Mouse (Mus musculus): Measurements from ENCODE around the gene Ttc16. TPM values are rescaled to one million over a fixed set of nuclear protein-coding genes. Genes with fewer than 3 reads are reported as not detected.
A peak's percentile ranks its signal among the peaks of the same experiment; 100 is the strongest.

The Ttc16 gene
- polyA plus RNA-seq, 1 experiment from 2014 or later: 0.46 TPM

- Histone ChIP-seq H3K4me2 (no peak overlapping the region), H3K36me3 (replicated peaks) (peaks cover 43% of the 10 kb centered on the region), H3K4me3 (replicated peaks) (no peak overlapping the region), H3K4me1 (peaks cover 26% of the 10 kb centered on the region), H3K9ac (0 out of 2 replicates have a peak overlapping the region, but pooled peaks have one; percentile 12), H3K27ac (no peak overlapping the region), H3K27me3 (no peaks in the 10 kb centered on the region), H3K9me3 (no peaks in the 10 kb centered on the region)
- 71% methylated on average over 10 of the region's 10 CpGs for WGBS
- ATAC-seq (ENCODE audit: low FRiP score): no peak
Observed at GRCm38 (mm10) chr2:32752181-32752580, 23.3 kb downstream of the Ttc16 start.

- H3K36me3 ChIP-seq (replicated peaks): peaks cover 49% of the 10 kb centered on the region
- H3K4me1 ChIP-seq: peaks cover 26% of the 10 kb centered on the region
- peak overlapping the region; percentile 48; the same call in 1 of the 2 replicates for H3K9ac ChIP-seq
- H3K9me3 ChIP-seq: no peaks in the 10 kb centered on the region
- peak overlapping the region; percentile 74 for H3K27ac ChIP-seq
- H3K4me2 ChIP-seq: peak overlapping the region; percentile 57
- no peak for ATAC-seq (ENCODE audit: low FRiP score)
- 22% methylated on average over 10 of the region's 10 CpGs for WGBS
- H3K4me3 ChIP-seq (replicated peaks): peak overlapping the region; percentile 32
- no peaks in the 10 kb centered on the region for H3K27me3 ChIP-seq
Observed at GRCm38 (mm10) chr2:32751665-32752033, 23.8 kb downstream of the Ttc16 start.

GRCm38 (mm10) chr2:32750887-32751664, 24.4 kb downstream of the Ttc16 start:
- peaks cover 26% of the 10 kb centered on the region for H3K4me1 ChIP-seq
- ATAC-seq (ENCODE audit: low FRiP score): peak; percentile 86
- H3K9me3 ChIP-seq: no peaks in the 10 kb centered on the region
- H3K4me2 ChIP-seq: peak overlapping the region; percentile 57
- H3K4me3 ChIP-seq (replicated peaks): peak overlapping the region; percentile 32
- peak overlapping the region; percentile 48; the same call in 1 of the 2 replicates for H3K9ac ChIP-seq
- H3K27ac ChIP-seq: peak overlapping the region; percentile 74
- H3K36me3 ChIP-seq (replicated peaks): peaks cover 54% of the 10 kb centered on the region
- WGBS: 5% methylated on average over 31 of the region's 31 CpGs
- H3K27me3 ChIP-seq: no peaks in the 10 kb centered on the region

GRCm38 (mm10) chr2:32750199-32750598, 25.2 kb downstream of the Ttc16 start:
- Histone ChIP-seq H3K4me2 (no peak overlapping the region), H3K9me3 (no peaks in the 10 kb centered on the region), H3K4me3 (replicated peaks) (no peak overlapping the region), H3K4me1 (peaks cover 26% of the 10 kb centered on the region), H3K27me3 (no peaks in the 10 kb centered on the region), H3K9ac (no peak overlapping the region), H3K27ac (peak overlapping the region; percentile 74), H3K36me3 (replicated peaks) (peaks cover 63% of the 10 kb centered on the region)
- 74% methylated on average over 7 of the region's 7 CpGs for WGBS
- ATAC-seq (ENCODE audit: low FRiP score): no peak

GRCm38 (mm10) chr2:32749082-32749481, 26.4 kb downstream of the Ttc16 start:
- H3K27ac ChIP-seq: no peak overlapping the region
- ATAC-seq (ENCODE audit: low FRiP score): no peak
- whole genome bisulfite sequencing: 89% methylated on average over 16 of the region's 16 CpGs

GRCm38 (mm10) chr2:32744272-32744982, 31.0 kb downstream of the Ttc16 start:
- Histone ChIP-seq H3K9ac (no peak overlapping the region), H3K4me2 (no peak overlapping the region), H3K36me3 (replicated peaks) (peaks cover 33% of the 10 kb centered on the region), H3K4me1 (peaks cover 36% of the 10 kb centered on the region), H3K27me3 (peaks cover 12% of the 10 kb centered on the region; the same call in 1 of the 2 replicates), H3K9me3 (no peaks in the 10 kb centered on the region), H3K4me3 (replicated peaks) (no peak overlapping the region), H3K27ac (no peak overlapping the region)
- ATAC-seq (ENCODE audit: low FRiP score): no peak
- 80% methylated on average over 15 of the region's 15 CpGs for WGBS

More at GRCm38 (mm10) chr2:32749082-32749481, 26.4 kb downstream of the Ttc16 start:
- H3K36me3 ChIP-seq (replicated peaks): peaks cover 60% of the 10 kb centered on the region
- H3K4me2 ChIP-seq: no peak overlapping the region
- no peaks in the 10 kb centered on the region for H3K9me3 ChIP-seq
- H3K4me1 ChIP-seq: peaks cover 26% of the 10 kb centered on the region
- H3K4me3 ChIP-seq (replicated peaks): no peak overlapping the region
- H3K9ac ChIP-seq: no peak overlapping the region
- no peaks in the 10 kb centered on the region for H3K27me3 ChIP-seq

GRCm38 (mm10) chr2:32742173-32742531, 33.3 kb downstream of the Ttc16 start:
- ATAC-seq (ENCODE audit: low FRiP score): peak; percentile 93
- Histone ChIP-seq H3K4me1 (peaks cover 36% of the 10 kb centered on the region), H3K36me3 (replicated peaks) (peaks cover 25% of the 10 kb centered on the region), H3K27me3 (peaks cover 12% of the 10 kb centered on the region; the same call in 1 of the 2 replicates), H3K4me2 (peak overlapping the region; percentile 96), H3K9me3 (no peaks in the 10 kb centered on the region), H3K4me3 (replicated peaks) (peak overlapping the region; percentile 68), H3K9ac (peak overlapping the region; percentile 77), H3K27ac (peak overlapping the region; percentile 88)
- 2% methylated on average over 18 of the region's 18 CpGs for WGBS

- H3K27ac ChIP-seq: peak overlapping the region; percentile 88
- H3K4me3 ChIP-seq (replicated peaks): peak overlapping the region; percentile 68
- no peaks in the 10 kb centered on the region for H3K9me3 ChIP-seq
- peaks cover 36% of the 10 kb centered on the region for H3K4me1 ChIP-seq
- H3K36me3 ChIP-seq (replicated peaks): peaks cover 19% of the 10 kb centered on the region
- WGBS: under 1% methylated on average over 53 of the region's 58 CpGs
- peak overlapping the region; percentile 77 for H3K9ac ChIP-seq
- peak; percentile 66 for ATAC-seq (ENCODE audit: low FRiP score)
- peaks cover 16% of the 10 kb centered on the region; the same call in 1 of the 2 replicates for H3K27me3 ChIP-seq
- peak overlapping the region; percentile 96 for H3K4me2 ChIP-seq
Observed at GRCm38 (mm10) chr2:32741273-32742172, 33.9 kb downstream of the Ttc16 start.

- Histone ChIP-seq H3K4me1 (peaks cover 36% of the 10 kb centered on the region), H3K4me3 (replicated peaks) (peak within 1 kb of the TSS; percentile 68), H3K4me2 (peak within 1 kb of the TSS; percentile 96), H3K27me3 (peaks cover 20% of the 10 kb centered on the region; the same call in 1 of the 2 replicates), H3K36me3 (replicated peaks) (peaks cover 13% of the 10 kb centered on the region), H3K27ac (peak within 1 kb of the TSS; percentile 88), H3K9ac (peak within 1 kb of the TSS; percentile 77), H3K9me3 (no peaks in the 10 kb centered on the region)
- 0 out of 2 replicates have a peak, but pooled peaks have one; percentile 0 for ATAC-seq (ENCODE audit: low FRiP score)
- 5% methylated on average over 11 of the region's 11 CpGs for WGBS
Observed at GRCm38 (mm10) chr2:32740916-32741272, 34.5 kb downstream of the Ttc16 start, which contains the start of gene 6330409D20Rik. 6330409D20Rik (minus strand) TSS chr2:32741016.

GRCm38 (mm10) chr2:32739311-32739710, 36.1 kb downstream of the Ttc16 start:
- Histone ChIP-seq H3K27ac (no peak overlapping the region), H3K9me3 (no peaks in the 10 kb centered on the region), H3K27me3 (peaks cover 20% of the 10 kb centered on the region; the same call in 1 of the 2 replicates), H3K36me3 (replicated peaks) (no peaks in the 10 kb centered on the region), H3K4me1 (peaks cover 39% of the 10 kb centered on the region), H3K4me2 (no peak overlapping the region), H3K4me3 (replicated peaks) (no peak overlapping the region), H3K9ac (no peak overlapping the region)
- ATAC-seq (ENCODE audit: low FRiP score): no peak
- WGBS: 80% methylated on average over 4 of the region's 4 CpGs

- WGBS: 49% methylated on average over 6 of the region's 6 CpGs
- H3K4me3 ChIP-seq (replicated peaks): no peak overlapping the region
- H3K36me3 ChIP-seq (replicated peaks): no peaks in the 10 kb centered on the region
- no peak for ATAC-seq (ENCODE audit: low FRiP score)
- H3K4me1 ChIP-seq: peaks cover 21% of the 10 kb centered on the region
- H3K27me3 ChIP-seq: peaks cover 21% of the 10 kb centered on the region
- H3K9ac ChIP-seq: no peak overlapping the region
- H3K4me2 ChIP-seq: no peak overlapping the region
- no peak overlapping the region for H3K27ac ChIP-seq
- no peaks in the 10 kb centered on the region for H3K9me3 ChIP-seq
Observed at GRCm38 (mm10) chr2:32737008-32737407, 38.4 kb downstream of the Ttc16 start.

Data from forebrain, embryonic 12.5 days (tissue).